Mouse (Mus musculus) G1E (cell line): ENCODE results near the gene Arhgdib. TPM values are rescaled to one million over a fixed set of nuclear protein-coding genes. Genes with fewer than 3 reads are reported as not detected.

Source experiments
- ATAC-seq: 2 replicates; pipeline ENCODE4 v1.8.0; 2016; ENCODE audit warnings: mild to moderate bottlenecking; ENCODE audit not compliant: insufficient number of reproducible peaks, poor library complexity, low FRiP score, severe bottlenecking; ENCODE audit errors: extremely low read depth
- DNase-seq: peaks from one replicate; pipeline ENCODE4 v3.0.0; 2012; ENCODE audit warnings: low spot score
- H3K27me3 ChIP-seq: 2 replicates; pipeline ENCODE4 v1.6.1; 2012; ENCODE audit warnings: mild to moderate bottlenecking, low read length, inconsistent platforms; ENCODE audit not compliant: insufficient read depth
- H3K36me3 ChIP-seq: replicated peaks from 2 replicates; pipeline ENCODE3; 2012; ENCODE audit warnings: mild to moderate bottlenecking, inconsistent platforms
- H3K4me1 ChIP-seq: 2 replicates; pipeline ENCODE4 v1.6.1; 2012; ENCODE audit warnings: low read depth, low read length, inconsistent platforms, mixed read lengths; ENCODE audit not compliant: insufficient read depth
- H3K4me3 ChIP-seq: 2 replicates; pipeline ENCODE4 v1.5.1; 2012; ENCODE audit warnings: low read depth, mild to moderate bottlenecking, inconsistent platforms, low read length, moderate library complexity, mixed read lengths
- H3K9me3 ChIP-seq: replicated peaks from 2 replicates; pipeline ENCODE4 v1.6.1; 2012; ENCODE audit warnings: inconsistent platforms
- CTCF ChIP-seq: IDR thresholded peaks from 2 replicates; pipeline ENCODE4 v1.5.1; 2012; ENCODE audit warnings: low read depth, low read length, inconsistent platforms, mixed read lengths
- GATA1 ChIP-seq: IDR thresholded peaks from 2 replicates; pipeline ENCODE4 v1.6.1; 2012; ENCODE audit warnings: borderline replicate concordance, low read length, inconsistent platforms, mixed read lengths
- GATA2 ChIP-seq: IDR thresholded peaks from 2 replicates; pipeline ENCODE4 v1.6.1; 2012; ENCODE audit warnings: low read depth, low read length, inconsistent platforms, borderline replicate concordance
- POLR2AphosphoS5 ChIP-seq: IDR thresholded peaks from 2 replicates; pipeline ENCODE4 v1.6.1; 2012; ENCODE audit warnings: low read depth, low read length, inconsistent platforms; ENCODE audit not compliant: insufficient replicate concordance
- TAL1 ChIP-seq: conservative IDR thresholded peaks from 2 replicates; pipeline ENCODE4 v1.6.1; 2012; ENCODE audit warnings: low read depth, low read length, inconsistent platforms, mixed read lengths
- polyA plus RNA-seq: library from polyadenylated mRNA; stranded (reverse); fragments of >175 nt; gene quantifications from 2 replicates; pipeline ENCODE4 v1.2.3, GENCODE M21; 2012
- total RNA-seq, 2 experiments: library from RNA; stranded (forward) in 1 of 2; stranded (reverse) in 1 of 2; fragments of 200-1000 nt in 1 of 2; fragments of >200 nt in 1 of 2; fragmentation: Nextera tagmentation in 1 of 2; gene quantifications; 2 replicates each; pipeline ENCODE4 v1.2.3; 2014 to 2017

Gene Arhgdib
- total and polyA plus RNA-seq, 3 experiments, result 119 to 1,122 (median 661) TPM

GRCm38 (mm10) chr6:136964609-136965510, 23.2 kb upstream of the Arhgdib start:
- no peaks in the 10 kb centered on the region for H3K27me3 ChIP-seq
- no peak overlapping the region for H3K4me3 ChIP-seq
- H3K4me1 ChIP-seq, result peaks cover 55% of the 10 kb centered on the region
- no peaks in the 10 kb centered on the region for H3K36me3 ChIP-seq
- ATAC-seq (0 out of 2 replicates have a peak, but pooled peaks have one; percentile 6), DNase-seq (no peak)
- H3K9me3 ChIP-seq, result no peaks in the 10 kb centered on the region
- TF ChIP-seq TAL1 (no peak), GATA1 (no peak), GATA2 (no peak), POLR2AphosphoS5 (no peak), CTCF (no peak)

DNA sequence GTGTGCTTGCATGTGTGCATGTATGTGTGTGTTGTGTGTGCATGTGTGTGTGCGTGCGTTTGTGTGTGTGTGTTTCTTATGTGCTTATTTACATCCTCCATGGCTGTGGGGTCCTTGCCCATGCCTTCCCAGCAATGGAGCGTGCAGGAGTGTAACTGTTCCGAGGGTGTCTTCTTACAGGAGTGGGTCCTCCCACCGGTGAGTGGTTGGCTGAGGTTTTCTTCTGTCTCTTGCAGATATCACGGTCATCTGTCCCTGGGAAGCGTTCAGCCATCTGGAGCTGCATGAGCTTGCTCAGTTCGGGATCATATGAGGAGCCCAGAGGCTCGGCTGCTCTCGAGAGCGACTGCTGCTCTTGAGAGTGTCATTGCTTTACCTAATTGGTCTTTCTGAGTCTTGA, 21.3 kb upstream of the Arhgdib start:
- Histone ChIP-seq H3K4me3 (no peak overlapping the region), H3K9me3 (no peaks in the 10 kb centered on the region), H3K4me1 (peaks cover 55% of the 10 kb centered on the region), H3K36me3 (no peaks in the 10 kb centered on the region), H3K27me3 (no peaks in the 10 kb centered on the region)
- ATAC-seq, result no peak
- DNase-seq, result no peak
- TF ChIP-seq GATA1 (no peak), GATA2 (no peak), CTCF (no peak), TAL1 (no peak), POLR2AphosphoS5 (no peak)

GRCm38 (mm10) chr6:136959131-136959530, 17.4 kb upstream of the Arhgdib start:
- DNase-seq (no peak), ATAC-seq (no peak)
- Histone ChIP-seq H3K36me3 (no peaks in the 10 kb centered on the region), H3K4me3 (no peak overlapping the region), H3K27me3 (no peaks in the 10 kb centered on the region), H3K9me3 (no peaks in the 10 kb centered on the region), H3K4me1 (peaks cover 49% of the 10 kb centered on the region)
- TF ChIP-seq CTCF (no peak), GATA1 (no peak)

GRCm38 (mm10) chr6:136957062-136957461, 15.4 kb upstream of the Arhgdib start:
- TF ChIP-seq CTCF, result no peak
- TF ChIP-seq POLR2AphosphoS5, result no peak
- no peak for TF ChIP-seq GATA1
- no peak for TF ChIP-seq TAL1
- TF ChIP-seq GATA2, result no peak
- no peak overlapping the region for H3K4me3 ChIP-seq
- peaks cover 47% of the 10 kb centered on the region for H3K4me1 ChIP-seq
- H3K9me3 ChIP-seq, result no peaks in the 10 kb centered on the region
- DNase-seq (no peak), ATAC-seq (no peak)
- H3K27me3 ChIP-seq, result no peaks in the 10 kb centered on the region
- H3K36me3 ChIP-seq, result no peaks in the 10 kb centered on the region

- Histone ChIP-seq H3K27me3 (no peaks in the 10 kb centered on the region), H3K9me3 (no peaks in the 10 kb centered on the region), H3K4me1 (peaks cover 34% of the 10 kb centered on the region), H3K4me3 (no peak overlapping the region), H3K36me3 (no peaks in the 10 kb centered on the region)
- no peak; the same call in 1 of the 2 replicates for ATAC-seq
- TF ChIP-seq GATA2, result no peak
- no peak for DNase-seq
These were observed 13.5 kb upstream of the Arhgdib start for GRCm38 (mm10) chr6:136955240-136955639.

DNA sequence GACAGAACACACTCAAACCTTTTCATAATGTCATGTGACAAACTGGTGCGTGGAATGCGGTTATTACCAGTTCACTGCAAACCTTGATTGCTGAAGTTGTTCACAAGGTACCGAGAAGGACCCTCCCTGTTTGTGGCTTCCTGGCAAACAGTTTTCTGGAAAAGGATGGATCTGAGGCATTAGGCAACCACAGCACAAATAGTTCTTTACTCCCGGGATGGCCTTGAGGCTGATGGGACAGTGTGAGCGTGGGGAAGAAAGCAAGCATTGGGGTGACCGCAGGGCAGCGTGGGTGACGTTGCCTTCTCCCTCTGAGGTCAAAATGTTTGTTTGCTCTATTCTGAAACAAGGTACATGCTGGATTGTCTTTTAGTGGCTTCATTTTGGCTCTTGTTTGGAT, 13.0 kb upstream of the Arhgdib start:
- peaks cover 32% of the 10 kb centered on the region for H3K4me1 ChIP-seq
- no peaks in the 10 kb centered on the region for H3K27me3 ChIP-seq
- H3K4me3 ChIP-seq, result no peak overlapping the region; the same call in 1 of the 2 replicates
- no peak for DNase-seq
- no peaks in the 10 kb centered on the region for H3K36me3 ChIP-seq
- ATAC-seq, result no peak
- H3K9me3 ChIP-seq, result no peaks in the 10 kb centered on the region
- TF ChIP-seq GATA1 (no peak), GATA2 (no peak), CTCF (no peak), POLR2AphosphoS5 (no peak), TAL1 (no peak)

GRCm38 (mm10) chr6:136954192-136954591, 12.5 kb upstream of the Arhgdib start:
- Histone ChIP-seq H3K4me1 (peaks cover 30% of the 10 kb centered on the region), H3K4me3 (no peak overlapping the region), H3K36me3 (no peaks in the 10 kb centered on the region), H3K27me3 (no peaks in the 10 kb centered on the region), H3K9me3 (no peaks in the 10 kb centered on the region)
- ATAC-seq (peak; percentile 62), DNase-seq (no peak)
- no peak for TF ChIP-seq CTCF
- TF ChIP-seq GATA2, result no peak
- no peak for TF ChIP-seq GATA1
- no peak for TF ChIP-seq POLR2AphosphoS5
- no peak for TF ChIP-seq TAL1
